Mouse (Mus musculus) megakaryocyte progenitor cell, adult 5-6 weeks (primary cell): Measurements from ENCODE around the gene Aloxe3. TPM values are rescaled to one million over a fixed set of nuclear protein-coding genes. Genes with fewer than 3 reads are reported as not detected.

ENCODE experiments used
- ATAC-seq: replicated peaks from 2 replicates; pipeline ENCODE4 v1.8.0; 2016; ENCODE audit warnings: mild to moderate bottlenecking, moderate TSS enrichment, inconsistent platforms; ENCODE audit not compliant: poor library complexity
- total RNA-seq, 2 experiments: library from RNA; stranded (forward) in 1 of 2; stranded (reverse) in 1 of 2; fragments of 157-497, 149-512 nt in 1 of 2; fragments of 200-1000 nt in 1 of 2; gene quantifications; 2 replicates each; pipeline versions ENCODE4 v1.2.3 to v1.2.4; 2015 to 2017

Aloxe3 gene
- total RNA-seq, 2 experiments from 2014 or later: not detected

GRCm38 (mm10) chr11:69094697-69095429 lies 30.8 kb upstream of the Aloxe3 start, which contains the start of gene Per1:
Gene Per1, plus strand, starts transcription at chr11:69095217.
- ATAC-seq: peak; percentile 55

GRCm38 (mm10) chr11:69095511-69096231 lies 30.0 kb upstream of the Aloxe3 start:
- ATAC-seq: no peak

GRCm38 (mm10) chr11:69096360-69096986 lies 29.2 kb upstream of the Aloxe3 start:
- no peak for ATAC-seq

- peak; percentile 44 for ATAC-seq
These were observed 28.5 kb upstream of the Aloxe3 start for GRCm38 (mm10) chr11:69096987-69097900.

GRCm38 (mm10) chr11:69098039-69098761 lies 27.5 kb upstream of the Aloxe3 start:
- ATAC-seq: no peak

GRCm38 (mm10) chr11:69098762-69099091 lies 27.0 kb upstream of the Aloxe3 start:
- ATAC-seq: peak; percentile 40

- no peak for ATAC-seq
These were observed 26.4 kb upstream of the Aloxe3 start for GRCm38 (mm10) chr11:69099177-69099914.

GRCm38 (mm10) chr11:69099915-69100345 lies 25.8 kb upstream of the Aloxe3 start:
- ATAC-seq: peak; percentile 37

- no peak for ATAC-seq
These were observed 24.9 kb upstream of the Aloxe3 start for GRCm38 (mm10) chr11:69100639-69101360.

GRCm38 (mm10) chr11:69101604-69102402 lies 23.9 kb upstream of the Aloxe3 start:
- ATAC-seq: no peak

- ATAC-seq: no peak
These were observed 23.3 kb upstream of the Aloxe3 start for GRCm38 (mm10) chr11:69102403-69102725.

- ATAC-seq: no peak
These were observed 22.6 kb upstream of the Aloxe3 start for GRCm38 (mm10) chr11:69103121-69103520.

GRCm38 (mm10) chr11:69103531-69104435 lies 21.9 kb upstream of the Aloxe3 start:
- no peak for ATAC-seq

- no peak for ATAC-seq
These were observed 21.2 kb upstream of the Aloxe3 start for GRCm38 (mm10) chr11:69104487-69104886.

GRCm38 (mm10) chr11:69105227-69105626 lies 20.5 kb upstream of the Aloxe3 start:
- ATAC-seq: no peak

GRCm38 (mm10) chr11:69105796-69106195 lies 19.9 kb upstream of the Aloxe3 start:
- ATAC-seq: no peak

- no peak for ATAC-seq
These were observed 19.4 kb upstream of the Aloxe3 start for GRCm38 (mm10) chr11:69106299-69106698.
